Mouse (Mus musculus): ENCODE results near the gene Arl2. TPM values are rescaled to one million over a fixed set of nuclear protein-coding genes. Genes with fewer than 3 reads are reported as not detected.

Arl2 gene
- polyA plus RNA-seq (2015; fragmentation: Nextera tagmentation; extraction: Ambion mirVana): 96.8 and 106 TPM in 2 replicates

- Histone ChIP-seq H3K4me2 (ENCODE audit: low read depth, low read length) (peak within 1 kb of the TSS; percentile 70), H3K9me3 (replicated peaks; ENCODE audit: control insufficient read depth, low read length) (0 out of 2 replicates have a peak, but pooled peaks cover 4% of the 10 kb centered on the region), H3K27ac (ENCODE audit: low read length) (peak within 1 kb of the TSS; percentile 94), H3K4me3 (replicated peaks; ENCODE audit: low read length) (peak within 1 kb of the TSS; percentile 71), H3K4me1 (ENCODE audit: control insufficient read depth, insufficient read depth, low read length) (peaks cover 12% of the 10 kb centered on the region), H3K9ac (ENCODE audit: low read length) (peak within 1 kb of the TSS; percentile 86), H3K27me3 (ENCODE audit: control insufficient read depth, insufficient read depth, low read length) (no peaks in the 10 kb centered on the region), H3K36me3 (ENCODE audit: control insufficient read depth, insufficient read depth, low read length) (peaks cover 6% of the 10 kb centered on the region; the same call in 1 of the 2 replicates)
- WGBS: under 1% methylated on average over 15 of the region's 15 CpGs
- peak; percentile 66 for ATAC-seq (ENCODE audit: insufficient read depth, low FRiP score)
Observed at GRCm38 (mm10) chr19:6141394-6141749, at the start of gene Arl2. Gene Arl2 (minus strand): TSS chr19:6141548.

- H3K4me2 ChIP-seq (ENCODE audit: low read depth, low read length): no peak within 1 kb of the TSS
- no peaks in the 10 kb centered on the region for H3K4me1 ChIP-seq (ENCODE audit: control insufficient read depth, insufficient read depth, low read length)
- no peaks in the 10 kb centered on the region for H3K36me3 ChIP-seq (ENCODE audit: control insufficient read depth, insufficient read depth, low read length)
- no peak within 1 kb of the TSS for H3K4me3 ChIP-seq (replicated peaks; ENCODE audit: low read length)
- H3K9me3 ChIP-seq (replicated peaks; ENCODE audit: control insufficient read depth, low read length): no peaks in the 10 kb centered on the region
- WGBS: 81% methylated on average over 23 of the region's 23 CpGs
- no peak for ATAC-seq (ENCODE audit: insufficient read depth, low FRiP score)
- H3K27me3 ChIP-seq (ENCODE audit: control insufficient read depth, insufficient read depth, low read length): no peaks in the 10 kb centered on the region
- H3K9ac ChIP-seq (ENCODE audit: low read length): no peak within 1 kb of the TSS
- no peak within 1 kb of the TSS for H3K27ac ChIP-seq (ENCODE audit: low read length)
Observed at GRCm38 (mm10) chr19:6184131-6184530, 42.8 kb upstream of the Arl2 start, which contains the start of gene Majin. Gene Majin (plus strand): TSS chr19:6184388.

DNA sequence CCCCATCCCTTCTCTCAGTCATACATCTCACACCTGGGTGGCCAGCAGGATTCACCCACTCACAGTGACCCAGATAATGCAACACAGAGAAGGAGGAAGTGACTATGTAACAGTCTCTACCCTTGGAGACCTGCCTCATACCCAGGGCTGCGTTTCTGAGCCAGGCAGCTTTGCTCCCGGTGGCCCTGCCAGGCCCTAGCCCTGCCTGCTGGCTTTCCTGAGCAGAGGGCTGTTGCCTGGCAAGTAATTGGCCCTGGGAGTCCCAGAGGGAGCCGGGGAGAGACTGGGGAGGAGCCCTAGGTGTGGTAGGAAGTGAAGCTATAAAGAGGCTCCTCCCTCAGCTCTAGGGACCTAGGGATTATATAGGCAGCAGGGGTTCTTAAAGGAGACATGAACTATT, 41.2 kb upstream of the Arl2 start:
- H3K4me2 ChIP-seq (ENCODE audit: low read depth, low read length): no peak overlapping the region
- H3K27ac ChIP-seq (ENCODE audit: low read length): no peak overlapping the region
- WGBS: 25% methylated on average over 3 of the region's 3 CpGs

GRCm38 (mm10) chr19:6181629-6182028, 40.3 kb upstream of the Arl2 start:
- Histone ChIP-seq H3K36me3 (ENCODE audit: control insufficient read depth, insufficient read depth, low read length) (no peaks in the 10 kb centered on the region), H3K27me3 (ENCODE audit: control insufficient read depth, insufficient read depth, low read length) (no peaks in the 10 kb centered on the region), H3K9ac (ENCODE audit: low read length) (no peak overlapping the region), H3K4me2 (ENCODE audit: low read depth, low read length) (no peak overlapping the region), H3K4me3 (replicated peaks; ENCODE audit: low read length) (no peak overlapping the region), H3K9me3 (replicated peaks; ENCODE audit: control insufficient read depth, low read length) (no peaks in the 10 kb centered on the region), H3K4me1 (ENCODE audit: control insufficient read depth, insufficient read depth, low read length) (no peaks in the 10 kb centered on the region), H3K27ac (ENCODE audit: low read length) (no peak overlapping the region)
- 12% methylated on average over 5 of the region's 5 CpGs for WGBS
- ATAC-seq (ENCODE audit: insufficient read depth, low FRiP score): no peak

More for the DNA sequence above, 41.2 kb upstream of the Arl2 start:
- H3K4me1 ChIP-seq (ENCODE audit: control insufficient read depth, insufficient read depth, low read length): no peaks in the 10 kb centered on the region
- no peak for ATAC-seq (ENCODE audit: insufficient read depth, low FRiP score)
- no peaks in the 10 kb centered on the region for H3K9me3 ChIP-seq (replicated peaks; ENCODE audit: control insufficient read depth, low read length)
- no peaks in the 10 kb centered on the region for H3K27me3 ChIP-seq (ENCODE audit: control insufficient read depth, insufficient read depth, low read length)
- no peaks in the 10 kb centered on the region for H3K36me3 ChIP-seq (ENCODE audit: control insufficient read depth, insufficient read depth, low read length)
- H3K4me3 ChIP-seq (replicated peaks; ENCODE audit: low read length): no peak overlapping the region
- no peak overlapping the region for H3K9ac ChIP-seq (ENCODE audit: low read length)

GRCm38 (mm10) chr19:6178775-6179174, 37.4 kb upstream of the Arl2 start:
- Histone ChIP-seq H3K4me1 (ENCODE audit: control insufficient read depth, insufficient read depth, low read length) (no peaks in the 10 kb centered on the region), H3K36me3 (ENCODE audit: control insufficient read depth, insufficient read depth, low read length) (no peaks in the 10 kb centered on the region), H3K9me3 (replicated peaks; ENCODE audit: control insufficient read depth, low read length) (no peaks in the 10 kb centered on the region), H3K4me2 (ENCODE audit: low read depth, low read length) (no peak overlapping the region), H3K9ac (ENCODE audit: low read length) (no peak overlapping the region), H3K27me3 (ENCODE audit: control insufficient read depth, insufficient read depth, low read length) (no peaks in the 10 kb centered on the region), H3K4me3 (replicated peaks; ENCODE audit: low read length) (no peak overlapping the region), H3K27ac (ENCODE audit: low read length) (no peak overlapping the region)
- 81% methylated on average over 6 of the region's 6 CpGs for WGBS
- ATAC-seq (ENCODE audit: insufficient read depth, low FRiP score): no peak

GRCm38 (mm10) chr19:6174771-6175170, 33.4 kb upstream of the Arl2 start:
- Histone ChIP-seq H3K4me3 (replicated peaks; ENCODE audit: low read length) (no peak overlapping the region), H3K36me3 (ENCODE audit: control insufficient read depth, insufficient read depth, low read length) (no peaks in the 10 kb centered on the region), H3K27me3 (ENCODE audit: control insufficient read depth, insufficient read depth, low read length) (no peaks in the 10 kb centered on the region), H3K4me2 (ENCODE audit: low read depth, low read length) (no peak overlapping the region), H3K27ac (ENCODE audit: low read length) (no peak overlapping the region), H3K9ac (ENCODE audit: low read length) (no peak overlapping the region), H3K9me3 (replicated peaks; ENCODE audit: control insufficient read depth, low read length) (no peaks in the 10 kb centered on the region), H3K4me1 (ENCODE audit: control insufficient read depth, insufficient read depth, low read length) (no peaks in the 10 kb centered on the region)
- no peak for ATAC-seq (ENCODE audit: insufficient read depth, low FRiP score)
- 14% methylated on average over 5 of the region's 5 CpGs for WGBS

DNA sequence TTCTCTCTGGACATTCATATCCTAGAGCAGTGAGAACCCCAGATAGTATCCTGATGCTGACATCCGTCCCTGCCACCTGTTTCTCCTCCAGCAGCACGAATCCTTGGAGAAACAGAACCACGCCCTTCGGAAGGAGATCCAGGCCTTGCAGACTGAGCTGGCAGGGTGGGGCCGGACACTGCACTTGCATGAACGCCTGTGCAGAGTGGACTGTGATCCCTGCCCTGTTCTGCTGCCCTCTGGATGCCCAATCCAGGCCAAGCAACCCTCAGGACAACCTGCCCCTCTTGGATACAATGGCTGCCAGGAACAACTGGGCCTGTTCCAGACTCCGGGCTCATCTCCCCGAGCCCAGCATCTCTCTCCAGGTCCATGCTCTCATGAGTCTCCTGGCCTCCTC, 29.9 kb upstream of the Arl2 start:
- 80% methylated on average over 8 of the region's 8 CpGs for WGBS
- Histone ChIP-seq H3K4me2 (ENCODE audit: low read depth, low read length) (no peak overlapping the region), H3K27me3 (ENCODE audit: control insufficient read depth, insufficient read depth, low read length) (no peaks in the 10 kb centered on the region), H3K9ac (ENCODE audit: low read length) (no peak overlapping the region), H3K4me1 (ENCODE audit: control insufficient read depth, insufficient read depth, low read length) (no peaks in the 10 kb centered on the region), H3K9me3 (replicated peaks; ENCODE audit: control insufficient read depth, low read length) (no peaks in the 10 kb centered on the region), H3K36me3 (ENCODE audit: control insufficient read depth, insufficient read depth, low read length) (no peaks in the 10 kb centered on the region), H3K4me3 (replicated peaks; ENCODE audit: low read length) (no peak overlapping the region), H3K27ac (ENCODE audit: low read length) (no peak overlapping the region)
- no peak for ATAC-seq (ENCODE audit: insufficient read depth, low FRiP score)

GRCm38 (mm10) chr19:6166750-6167149, 25.4 kb upstream of the Arl2 start:
- H3K4me1 ChIP-seq (ENCODE audit: control insufficient read depth, insufficient read depth, low read length): peaks cover 5% of the 10 kb centered on the region; the same call in 1 of the 2 replicates
- H3K36me3 ChIP-seq (ENCODE audit: control insufficient read depth, insufficient read depth, low read length): no peaks in the 10 kb centered on the region
- 73% methylated on average over 4 of the region's 4 CpGs for WGBS
- no peak overlapping the region for H3K4me2 ChIP-seq (ENCODE audit: low read depth, low read length)
- H3K27ac ChIP-seq (ENCODE audit: low read length): no peak overlapping the region
- ATAC-seq (ENCODE audit: insufficient read depth, low FRiP score): no peak
- H3K27me3 ChIP-seq (ENCODE audit: control insufficient read depth, insufficient read depth, low read length): no peaks in the 10 kb centered on the region
- no peaks in the 10 kb centered on the region for H3K9me3 ChIP-seq (replicated peaks; ENCODE audit: control insufficient read depth, low read length)
- H3K4me3 ChIP-seq (replicated peaks; ENCODE audit: low read length): no peak overlapping the region
- H3K9ac ChIP-seq (ENCODE audit: low read length): no peak overlapping the region

DNA sequence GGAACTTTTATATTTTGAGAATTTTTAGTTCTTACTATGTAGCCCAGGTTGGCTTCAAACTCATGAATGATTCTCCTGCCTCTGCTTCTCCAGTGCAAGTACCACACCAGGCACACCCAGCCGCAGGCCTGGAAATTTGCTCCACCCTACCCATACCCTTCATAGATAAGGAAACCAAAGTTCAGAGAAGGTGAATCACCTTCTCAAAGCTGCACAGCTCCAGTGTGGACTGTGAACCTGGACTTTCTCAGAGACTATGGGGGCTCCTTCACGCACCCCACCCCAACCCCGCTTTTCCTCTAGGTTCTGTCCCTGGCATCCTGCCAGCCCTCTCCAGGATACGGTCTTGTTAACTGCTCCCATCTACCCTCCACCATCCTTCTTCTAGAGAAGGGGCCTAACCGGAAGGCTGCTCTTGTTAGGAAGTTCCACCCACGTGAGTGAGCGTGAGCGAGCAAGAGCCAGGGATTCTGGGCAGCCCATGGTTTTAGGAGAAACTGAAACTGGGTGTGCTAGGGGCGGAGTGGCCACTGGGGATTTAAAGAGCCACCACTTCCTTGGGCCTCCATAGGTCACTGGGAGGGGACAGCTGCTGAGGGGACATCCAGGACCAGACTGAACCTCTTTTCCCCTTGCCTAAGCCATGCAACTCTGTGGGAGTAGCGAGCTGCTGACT, 22.7 kb upstream of the Arl2 start:
- Histone ChIP-seq H3K4me2 (ENCODE audit: low read depth, low read length) (0 out of 2 replicates have a peak overlapping the region, but pooled peaks have one; percentile 27), H3K27ac (ENCODE audit: low read length) (no peak overlapping the region), H3K9ac (ENCODE audit: low read length) (no peak overlapping the region), H3K4me3 (replicated peaks; ENCODE audit: low read length) (no peak overlapping the region), H3K9me3 (replicated peaks; ENCODE audit: control insufficient read depth, low read length) (no peaks in the 10 kb centered on the region), H3K4me1 (ENCODE audit: control insufficient read depth, insufficient read depth, low read length) (peaks cover 5% of the 10 kb centered on the region; the same call in 1 of the 2 replicates), H3K27me3 (ENCODE audit: control insufficient read depth, insufficient read depth, low read length) (no peaks in the 10 kb centered on the region), H3K36me3 (ENCODE audit: control insufficient read depth, insufficient read depth, low read length) (no peaks in the 10 kb centered on the region)
- peak; percentile 29; the same call in 1 of the 2 replicates for ATAC-seq (ENCODE audit: insufficient read depth, low FRiP score)
- 51% methylated on average over 10 of the region's 10 CpGs for WGBS
